Mouse (Mus musculus) midbrain, embryonic 14.5 days (tissue): ENCODE measurements at regions not wholly inside any gene's neighbourhood (a gene's known extent, or its start where the extent isn't known, plus 50 kb on each side); places are given as distances from the start of the nearest gene placed in this dataset.

Source experiments
- ATAC-seq: fragments of 200-750 bp; cut with Nextera tagmentation; 2 replicates; pipeline ENCODE4 v1.8.0; 2017; ENCODE audit warnings: moderate number of reproducible peaks, moderate library complexity; ENCODE audit not compliant: low FRiP score, low TSS enrichment
- DNase-seq: peaks from one replicate; pipeline ENCODE4 v3.0.0-alpha.2; 2015
- H3K27ac ChIP-seq: fragments of 300-500 bp; sonication (generic); replicated peaks from 2 replicates; pipeline ENCODE4 v1.5.1; 2014; ENCODE audit warnings: mild to moderate bottlenecking, low read depth, low read length, moderate library complexity
- H3K27me3 ChIP-seq: fragments of 300-500 bp; sonication (generic); 2 replicates; pipeline ENCODE4 v1.6.1; 2014; ENCODE audit warnings: low read length, control low read depth, mixed read lengths; ENCODE audit not compliant: control insufficient read depth, insufficient read depth
- H3K36me3 ChIP-seq: fragments of 300-500 bp; sonication (generic); 2 replicates; pipeline ENCODE4 v1.6.1; 2014; ENCODE audit warnings: low read length, control low read depth; ENCODE audit not compliant: control insufficient read depth, insufficient read depth
- H3K4me1 ChIP-seq: fragments of 300-500 bp; sonication (generic); 2 replicates; pipeline ENCODE4 v1.6.1; 2014; ENCODE audit warnings: mild to moderate bottlenecking, antibody characterized with exemption, low read length, control low read depth; ENCODE audit not compliant: control insufficient read depth, insufficient read depth
- H3K4me2 ChIP-seq: fragments of 300-500 bp; sonication (generic); 2 replicates; pipeline ENCODE4 v1.6.1; 2014; ENCODE audit warnings: mild to moderate bottlenecking, low read length, moderate library complexity
- H3K4me3 ChIP-seq: fragments of 300-500 bp; sonication (generic); replicated peaks from 2 replicates; pipeline ENCODE4 v1.5.1; 2014; ENCODE audit warnings: low read depth, low read length
- H3K9ac ChIP-seq: fragments of 300-500 bp; sonication (generic); replicated peaks from 2 replicates; pipeline ENCODE4 v1.6.1; 2014; ENCODE audit warnings: mild to moderate bottlenecking, low read length, moderate library complexity
- H3K9me3 ChIP-seq: fragments of 300-500 bp; sonication (generic); 2 replicates; pipeline ENCODE4 v1.6.1; 2016; ENCODE audit warnings: low read length, control low read depth, mixed read lengths; ENCODE audit not compliant: control insufficient read depth
- WGBS: fragments of 180-500 bp; shearing (Covaris S2); extraction: QIAGEN DNeasy Blood & Tissue Kit; methylation state at CpG from one replicate; pipeline ENCODE4 v1.1.7; 2014; 5-methylcytosine and 5-hydroxymethylcytosine counted together

DNA sequence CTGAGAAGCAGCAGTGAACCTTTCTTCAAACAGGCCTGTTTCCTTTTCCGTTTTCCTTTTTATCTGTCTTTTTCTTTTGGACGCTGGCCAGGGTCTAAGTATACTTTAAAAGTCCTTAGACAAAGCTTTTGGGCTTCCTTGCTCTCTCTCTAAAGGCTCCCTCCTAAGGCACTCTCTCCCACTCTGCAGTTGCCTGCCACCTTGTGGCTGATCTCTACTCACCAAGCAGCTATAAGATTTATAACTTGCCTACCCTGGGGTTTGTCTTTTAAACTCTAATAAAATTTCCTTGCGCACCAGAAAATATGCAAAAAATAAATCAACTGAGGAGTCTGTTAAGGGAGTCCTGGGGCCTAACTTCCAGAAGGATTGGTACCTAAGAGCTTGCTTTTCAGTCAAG lies 1344.7 kb downstream of the Gm37988 start:
- Histone ChIP-seq H3K9me3 (no peaks in the 10 kb centered on the region), H3K4me1 (no peaks in the 10 kb centered on the region), H3K36me3 (no peaks in the 10 kb centered on the region), H3K4me3 (no peak overlapping the region), H3K27me3 (no peaks in the 10 kb centered on the region), H3K4me2 (no peak overlapping the region), H3K9ac (no peak overlapping the region), H3K27ac (no peak overlapping the region)
- ATAC-seq (no peak), DNase-seq (peak; percentile 43)
- WGBS: 44% methylated on average over 3 of the region's 3 CpGs
